Mouse (Mus musculus) lung, postnatal 0 days (tissue): ENCODE results near the gene Nek8.

Experiments used
- CTCF ChIP-seq: IDR thresholded peaks from 2 replicates; pipeline ENCODE4 v1.5.1; 2016; ENCODE audit warnings: antibody characterized with exemption, mild to moderate bottlenecking
- EP300 ChIP-seq: IDR thresholded peaks from 2 replicates; pipeline ENCODE4 v1.6.1; 2016; ENCODE audit warnings: antibody characterized with exemption, mild to moderate bottlenecking, control low read depth

GRCm38 (mm10) chr11:78176905-78177331 is 443 bp upstream of the Nek8 start:
- no peak for TF ChIP-seq CTCF
- no peak for TF ChIP-seq EP300
